Mouse (Mus musculus) kidney, embryonic 16.5 days (tissue): ENCODE measurements at regions not wholly inside any gene's neighbourhood (a gene's known extent, or its start where the extent isn't known, plus 50 kb on each side); places are given as distances from the start of the nearest gene placed in this dataset.

ENCODE experiments used
- ATAC-seq: fragments of 200-750 bp; cut with Nextera tagmentation; 2 replicates; pipeline ENCODE4 v1.8.0; 2017; ENCODE audit warnings: moderate TSS enrichment; ENCODE audit not compliant: low FRiP score, low TSS enrichment
- H3K27ac ChIP-seq: fragments of 300-500 bp; sonication (generic); 2 replicates; pipeline ENCODE4 v1.5.1; 2014; ENCODE audit warnings: low read length
- H3K27me3 ChIP-seq: fragments of 300-500 bp; sonication (generic); 2 replicates; pipeline ENCODE4 v1.6.1; 2014; ENCODE audit warnings: low read length, control low read depth, mixed read lengths; ENCODE audit not compliant: insufficient read depth
- H3K36me3 ChIP-seq: fragments of 300-500 bp; sonication (generic); 2 replicates; pipeline ENCODE4 v1.6.1; 2014; ENCODE audit warnings: low read length, control low read depth, mixed read lengths; ENCODE audit not compliant: insufficient read depth
- H3K4me1 ChIP-seq: fragments of 300-500 bp; sonication (generic); 2 replicates; pipeline ENCODE4 v1.6.1; 2014; ENCODE audit warnings: low read length, control low read depth, mixed read lengths; ENCODE audit not compliant: insufficient read depth
- H3K4me2 ChIP-seq: fragments of 300-500 bp; sonication (generic); replicated peaks from 2 replicates; pipeline ENCODE4 v1.6.1; 2014; ENCODE audit warnings: low read depth, low read length
- H3K4me3 ChIP-seq: fragments of 300-500 bp; sonication (generic); 2 replicates; pipeline ENCODE4 v1.5.1; 2014; ENCODE audit warnings: mild to moderate bottlenecking, low read length
- H3K9ac ChIP-seq: fragments of 300-500 bp; sonication (generic); replicated peaks from 2 replicates; pipeline ENCODE4 v1.6.1; 2014; ENCODE audit warnings: low read length
- H3K9me3 ChIP-seq: fragments of 300-500 bp; sonication (generic); 2 replicates; pipeline ENCODE4 v1.6.1; 2016; ENCODE audit warnings: low read length, control low read depth
- WGBS: fragments of 180-500 bp; shearing (Covaris S2); extraction: QIAGEN DNeasy Blood & Tissue Kit; methylation state at CpG from one replicate; pipeline ENCODE4 v1.1.7; 2014; 5-methylcytosine and 5-hydroxymethylcytosine counted together

DNA sequence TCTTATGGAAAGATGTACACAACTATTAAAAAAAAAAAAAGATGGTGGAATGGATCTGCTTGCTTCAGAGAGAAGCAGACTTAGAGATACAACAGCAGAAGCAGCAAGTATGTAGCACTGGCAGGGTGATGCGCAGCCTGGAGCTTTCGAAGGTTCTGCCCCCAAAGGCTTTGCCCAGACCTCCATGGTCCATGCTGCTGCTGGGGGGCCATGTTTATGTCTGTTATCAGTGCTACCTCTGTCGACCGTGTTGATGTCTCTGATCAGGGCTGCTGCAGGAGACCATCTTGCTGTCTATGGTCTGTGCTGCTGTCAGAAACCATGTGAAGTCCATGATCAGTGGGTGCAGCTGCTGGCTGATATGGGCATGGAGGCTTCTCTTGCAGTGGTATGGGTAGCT is 88.6 kb upstream of the Fam189a1 start:
- WGBS: 97% methylated on average over 4 of the region's 4 CpGs
- Histone ChIP-seq H3K9me3 (no peaks in the 10 kb centered on the region), H3K4me2 (no peak overlapping the region), H3K9ac (no peak overlapping the region), H3K36me3 (no peaks in the 10 kb centered on the region), H3K4me3 (no peak overlapping the region), H3K27ac (no peak overlapping the region), H3K4me1 (no peaks in the 10 kb centered on the region), H3K27me3 (no peaks in the 10 kb centered on the region)
- no peak for ATAC-seq

DNA sequence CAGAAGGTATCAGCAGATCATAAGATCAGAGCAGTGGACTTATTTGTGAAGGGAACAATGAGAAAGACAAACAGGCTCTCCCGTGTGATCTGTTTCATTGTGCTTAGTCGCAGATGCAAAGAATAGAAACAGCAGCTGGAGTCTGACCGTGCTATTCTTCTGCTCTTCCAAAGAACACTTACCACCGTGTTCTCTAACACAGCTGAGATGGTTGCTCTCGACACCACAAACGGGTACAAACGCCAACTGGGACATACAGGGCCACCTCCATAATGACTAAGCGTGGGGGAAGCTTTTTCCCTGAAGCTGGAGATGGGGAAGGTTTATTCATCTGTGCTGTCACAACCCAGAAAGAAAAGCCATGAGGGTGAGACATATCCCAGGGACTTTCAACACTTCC is 84.8 kb upstream of the Fam189a1 start:
- H3K36me3 ChIP-seq: no peaks in the 10 kb centered on the region
- 83% methylated on average over 8 of the region's 8 CpGs for WGBS
- no peak overlapping the region for H3K27ac ChIP-seq
- no peak for ATAC-seq
- no peak overlapping the region for H3K4me3 ChIP-seq
- H3K4me1 ChIP-seq: no peaks in the 10 kb centered on the region
- H3K4me2 ChIP-seq: no peak overlapping the region
- no peak overlapping the region for H3K9ac ChIP-seq
- no peaks in the 10 kb centered on the region for H3K9me3 ChIP-seq
- no peaks in the 10 kb centered on the region for H3K27me3 ChIP-seq

GRCm38 (mm10) chr7:65235701-65236100 is 79.3 kb upstream of the Fam189a1 start:
- no peaks in the 10 kb centered on the region for H3K27me3 ChIP-seq
- no peak overlapping the region for H3K27ac ChIP-seq
- no peaks in the 10 kb centered on the region for H3K4me1 ChIP-seq
- no peaks in the 10 kb centered on the region for H3K9me3 ChIP-seq
- H3K4me2 ChIP-seq: no peak overlapping the region
- no peaks in the 10 kb centered on the region for H3K36me3 ChIP-seq
- no peak for ATAC-seq
- H3K4me3 ChIP-seq: no peak overlapping the region
- 90% methylated on average over 3 of the region's 3 CpGs for WGBS
- no peak overlapping the region for H3K9ac ChIP-seq

DNA sequence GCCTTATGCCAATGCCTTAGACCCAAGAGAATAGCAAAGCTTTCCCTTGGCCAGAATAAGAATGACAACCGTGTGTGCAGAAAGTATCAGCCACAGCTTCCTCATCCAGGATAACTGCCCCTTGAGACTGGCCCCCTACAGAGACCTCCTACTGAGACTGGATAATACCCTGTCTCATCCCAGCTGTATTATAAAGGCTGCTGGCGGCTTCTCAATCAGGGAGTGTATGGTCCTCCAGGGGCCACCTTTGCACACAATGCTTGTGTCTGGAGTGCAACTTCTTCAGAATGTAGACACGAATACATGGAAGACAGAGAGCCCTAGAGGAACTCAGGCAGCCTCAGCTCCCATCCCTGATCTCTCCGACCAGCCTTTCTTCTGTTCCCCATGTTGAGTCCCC is 77.3 kb upstream of the Fam189a1 start:
- H3K4me1 ChIP-seq: no peaks in the 10 kb centered on the region
- no peak overlapping the region for H3K4me3 ChIP-seq
- H3K36me3 ChIP-seq: no peaks in the 10 kb centered on the region
- 70% methylated on average over 4 of the region's 4 CpGs for WGBS
- no peak overlapping the region for H3K27ac ChIP-seq
- ATAC-seq: no peak
- no peak overlapping the region for H3K9ac ChIP-seq
- no peaks in the 10 kb centered on the region for H3K9me3 ChIP-seq
- no peak overlapping the region for H3K4me2 ChIP-seq
- H3K27me3 ChIP-seq: no peaks in the 10 kb centered on the region

DNA sequence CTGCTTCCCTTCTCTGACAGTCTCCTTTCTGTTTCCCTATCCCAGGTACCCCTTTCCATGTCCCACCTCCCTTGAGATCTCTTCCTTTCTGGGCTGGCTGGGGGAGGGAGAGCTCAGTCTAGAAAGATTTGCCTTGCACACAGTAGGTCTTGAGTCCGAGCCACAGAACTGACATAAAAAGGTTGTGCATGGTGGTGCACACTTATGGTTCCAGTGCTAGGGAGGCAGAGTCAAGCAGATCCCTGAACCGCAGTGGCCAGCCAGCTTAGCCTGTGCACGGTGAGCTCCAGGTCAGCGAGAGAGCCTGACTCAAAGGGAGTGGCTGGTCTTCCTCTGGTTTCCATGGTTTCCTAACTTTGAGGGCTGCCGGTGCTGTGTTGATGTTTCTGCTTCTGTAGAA is 72.9 kb upstream of the Fam189a1 start:
- 67% methylated on average over 5 of the region's 5 CpGs for WGBS
- Histone ChIP-seq H3K27me3 (no peaks in the 10 kb centered on the region), H3K4me3 (no peak overlapping the region), H3K36me3 (no peaks in the 10 kb centered on the region), H3K9me3 (no peaks in the 10 kb centered on the region), H3K27ac (no peak overlapping the region), H3K4me2 (no peak overlapping the region), H3K4me1 (no peaks in the 10 kb centered on the region), H3K9ac (no peak overlapping the region)
- ATAC-seq: no peak

- Histone ChIP-seq H3K4me3 (no peak overlapping the region), H3K4me2 (no peak overlapping the region), H3K27me3 (no peaks in the 10 kb centered on the region), H3K9ac (no peak overlapping the region), H3K36me3 (no peaks in the 10 kb centered on the region), H3K9me3 (no peaks in the 10 kb centered on the region), H3K27ac (no peak overlapping the region), H3K4me1 (no peaks in the 10 kb centered on the region)
- 74% methylated on average over 4 of the region's 4 CpGs for WGBS
- ATAC-seq: no peak
Observed at GRCm38 (mm10) chr7:65226218-65226617, 69.8 kb upstream of the Fam189a1 start.

DNA sequence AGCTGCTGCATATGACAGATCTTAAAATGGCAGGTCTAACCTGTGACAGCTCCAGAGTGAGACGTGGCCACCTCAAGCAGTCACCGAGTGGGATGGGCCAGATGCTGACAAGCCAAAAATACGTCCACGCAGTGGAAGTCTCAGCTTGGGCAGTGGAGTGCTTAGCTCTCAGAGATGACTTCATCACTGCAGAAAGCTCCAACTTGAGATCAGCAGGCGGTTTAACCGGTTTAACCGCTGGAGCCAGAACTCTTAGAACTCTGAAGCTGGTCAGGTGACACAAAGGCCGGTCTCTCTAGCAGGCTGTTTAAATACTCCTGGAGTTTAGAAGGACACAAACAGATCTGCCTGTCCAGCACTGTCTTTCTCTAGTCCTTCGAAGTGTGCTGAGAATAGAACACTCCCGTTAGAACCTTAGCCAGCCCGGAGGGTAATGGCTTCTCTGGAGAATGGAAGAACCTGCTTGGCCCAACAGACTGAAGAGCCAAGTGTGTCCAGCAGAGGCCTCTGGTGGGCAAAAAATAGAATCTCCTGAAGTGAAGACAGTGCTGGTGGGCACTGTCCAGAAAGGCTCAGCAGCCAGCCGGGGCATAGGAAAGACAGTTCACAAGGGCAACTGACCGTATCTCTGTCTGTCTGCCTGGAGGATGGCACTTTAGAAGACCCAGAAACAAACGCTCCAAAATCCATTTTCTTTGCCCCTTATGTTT is 57.0 kb upstream of the Fam189a1 start:
- Histone ChIP-seq H3K27ac (no peak overlapping the region), H3K36me3 (no peaks in the 10 kb centered on the region), H3K4me2 (no peak overlapping the region), H3K9ac (no peak overlapping the region), H3K4me1 (no peaks in the 10 kb centered on the region), H3K27me3 (no peaks in the 10 kb centered on the region), H3K9me3 (no peaks in the 10 kb centered on the region), H3K4me3 (no peak overlapping the region)
- 72% methylated on average over 14 of the region's 14 CpGs for WGBS
- ATAC-seq: peak; percentile 67

GRCm38 (mm10) chr7:65207240-65207639 is 50.9 kb upstream of the Fam189a1 start:
- no peak for ATAC-seq
- 85% methylated on average over 10 of the region's 10 CpGs for WGBS

More at GRCm38 (mm10) chr7:65207240-65207639, 50.9 kb upstream of the Fam189a1 start:
- Histone ChIP-seq H3K4me3 (no peak overlapping the region), H3K27me3 (no peaks in the 10 kb centered on the region), H3K4me1 (no peaks in the 10 kb centered on the region), H3K9ac (no peak overlapping the region), H3K9me3 (peaks cover 7% of the 10 kb centered on the region), H3K27ac (no peak overlapping the region), H3K4me2 (no peak overlapping the region), H3K36me3 (no peaks in the 10 kb centered on the region)
